Mouse (Mus musculus) forebrain, embryonic 12.5 days (tissue): ENCODE results near the gene Usp2. TPM values are rescaled to one million over a fixed set of nuclear protein-coding genes. Genes with fewer than 3 reads are reported as not detected.

Source experiments
- ATAC-seq: fragments of 200-750 bp; cut with Nextera tagmentation; 2 replicates; pipeline ENCODE4 v1.8.0; 2017; ENCODE audit warnings: moderate TSS enrichment; ENCODE audit not compliant: low FRiP score
- H3K27ac ChIP-seq: fragments of 300-500 bp; sonication (generic); 2 replicates; pipeline ENCODE4 v1.5.1; 2016; ENCODE audit warnings: mild to moderate bottlenecking
- H3K27me3 ChIP-seq: fragments of 300-500 bp; sonication (generic); 2 replicates; pipeline ENCODE4 v1.6.1; 2016; ENCODE audit warnings: mild to moderate bottlenecking
- H3K36me3 ChIP-seq: fragments of 300-500 bp; sonication (generic); replicated peaks from 2 replicates; pipeline ENCODE4 v1.6.1; 2016; ENCODE audit warnings: mild to moderate bottlenecking
- H3K4me1 ChIP-seq: fragments of 300-500 bp; sonication (generic); 2 replicates; pipeline ENCODE4 v1.6.1; 2016
- H3K4me2 ChIP-seq: fragments of 300-500 bp; sonication (generic); 2 replicates; pipeline ENCODE4 v1.6.1; 2016; ENCODE audit warnings: mild to moderate bottlenecking, moderate library complexity
- H3K4me3 ChIP-seq: fragments of 300-500 bp; sonication (generic); replicated peaks from 2 replicates; pipeline ENCODE4 v1.5.1; 2016; ENCODE audit warnings: mild to moderate bottlenecking
- H3K9ac ChIP-seq: fragments of 300-500 bp; sonication (generic); 2 replicates; pipeline ENCODE4 v1.6.1; 2016; ENCODE audit warnings: mild to moderate bottlenecking
- H3K9me3 ChIP-seq: fragments of 300-500 bp; sonication (generic); 2 replicates; pipeline ENCODE4 v1.6.1; 2016
- WGBS: fragments of 180-500 bp; shearing (Covaris S2); methylation state at CpG from one replicate; pipeline ENCODE4 v1.1.7; 2016; 5-methylcytosine and 5-hydroxymethylcytosine counted together
- polyA plus RNA-seq: library from polyadenylated mRNA; unstranded; fragments of >200 nt; fragmentation: Nextera tagmentation; extraction: Ambion mirVana; gene quantifications from 2 replicates; pipeline ENCODE4 v1.2.1, GENCODE M21; 2016

Usp2 gene
- polyA plus RNA-seq, 1 experiment from 2014 or later = 10.2 TPM

DNA sequence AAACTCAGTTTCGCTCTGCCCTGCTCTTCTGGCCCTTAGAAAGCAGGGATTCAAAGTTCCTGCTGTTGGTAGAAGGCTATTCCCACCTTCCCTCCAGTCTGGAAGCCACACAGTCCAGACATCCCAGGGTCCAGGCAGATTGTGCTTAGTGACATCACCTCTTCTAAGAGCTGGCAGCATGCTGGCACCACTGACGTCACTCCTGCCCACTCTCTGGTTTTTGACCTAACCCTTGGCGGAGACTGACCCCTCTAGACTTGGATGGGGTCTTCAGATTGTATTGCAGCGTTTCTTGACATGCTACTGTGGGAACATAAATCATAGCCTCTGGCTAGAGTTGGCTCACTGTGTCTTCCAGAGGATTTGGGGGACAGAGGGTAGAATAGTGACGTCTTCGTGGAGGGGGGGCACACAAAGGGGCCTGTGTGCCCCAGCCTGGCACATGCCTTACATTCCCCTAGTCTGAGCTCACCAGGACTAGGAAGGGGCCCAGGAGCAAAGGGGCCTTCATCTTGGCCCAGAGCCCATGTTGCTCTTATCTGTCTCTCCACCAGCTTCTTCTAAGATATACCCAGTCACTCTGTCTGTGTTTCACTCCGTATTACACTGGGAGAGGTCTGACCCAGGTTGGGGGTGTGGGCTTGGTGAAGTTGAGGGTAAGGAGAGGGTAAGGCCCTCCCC, 69.0 kb downstream of the Usp2 start:
- Histone ChIP-seq H3K4me1 (peaks cover 40% of the 10 kb centered on the region), H3K4me3 (peak overlapping the region; percentile 51), H3K27me3 (peaks cover 61% of the 10 kb centered on the region), H3K27ac (no peak overlapping the region), H3K9me3 (no peaks in the 10 kb centered on the region), H3K4me2 (peak overlapping the region; percentile 90), H3K36me3 (peaks cover 18% of the 10 kb centered on the region), H3K9ac (peak overlapping the region; percentile 60; the same call in 1 of the 2 replicates)
- ATAC-seq = no peak
- 65% methylated on average over 7 of the region's 7 CpGs for WGBS

DNA sequence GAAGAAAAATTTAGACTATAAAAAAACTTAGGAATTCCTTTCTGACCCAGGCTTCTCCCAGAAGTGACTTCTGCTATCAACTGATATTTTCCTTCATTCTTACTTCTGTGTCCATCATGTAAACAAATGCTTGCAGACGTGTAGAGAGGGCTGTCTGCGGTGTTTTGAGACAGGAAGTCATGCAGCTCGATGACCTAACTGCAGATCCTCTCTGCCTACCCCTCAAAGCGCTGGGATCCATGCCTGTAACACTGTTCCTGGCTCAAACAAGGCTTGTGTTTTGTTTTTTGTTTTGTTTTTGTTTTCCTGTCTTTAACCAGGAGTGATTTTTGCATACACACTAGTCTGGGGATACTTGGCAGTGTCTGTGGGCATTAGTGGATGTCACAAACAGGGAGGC, 71.0 kb downstream of the Usp2 start:
- WGBS = 79% methylated on average over 4 of the region's 4 CpGs
- no peak overlapping the region for H3K4me3 ChIP-seq
- peaks cover 31% of the 10 kb centered on the region for H3K36me3 ChIP-seq
- H3K4me2 ChIP-seq = no peak overlapping the region
- H3K9ac ChIP-seq = no peak overlapping the region
- H3K9me3 ChIP-seq = no peaks in the 10 kb centered on the region
- peaks cover 42% of the 10 kb centered on the region for H3K27me3 ChIP-seq
- H3K27ac ChIP-seq = no peak overlapping the region
- peaks cover 32% of the 10 kb centered on the region for H3K4me1 ChIP-seq
- no peak for ATAC-seq

DNA sequence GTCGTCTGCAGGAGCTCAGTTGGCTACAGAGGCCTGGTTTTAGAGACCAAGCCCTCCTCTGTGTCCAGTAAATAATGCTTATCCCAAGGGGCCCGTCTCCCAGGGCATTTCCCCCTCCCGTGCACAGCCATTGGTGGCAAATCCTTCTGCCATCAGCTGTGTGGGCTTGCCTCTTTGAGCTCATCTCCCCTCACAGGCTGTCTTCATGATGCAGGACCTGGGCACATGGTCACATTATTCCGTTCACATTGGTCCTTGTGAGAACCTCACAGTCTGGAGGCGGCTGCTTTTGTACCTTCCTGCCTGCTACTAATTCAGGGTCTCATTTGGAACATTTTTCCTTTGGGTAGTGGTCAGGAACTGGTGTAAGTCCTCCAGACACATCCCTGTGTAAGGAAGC, 75.1 kb downstream of the Usp2 start:
- no peaks in the 10 kb centered on the region for H3K9me3 ChIP-seq
- peaks cover 47% of the 10 kb centered on the region for H3K36me3 ChIP-seq
- H3K4me1 ChIP-seq = no peaks in the 10 kb centered on the region
- H3K4me2 ChIP-seq = no peak overlapping the region
- 66% methylated on average over 5 of the region's 5 CpGs for WGBS
- ATAC-seq = no peak
- peaks cover 1% of the 10 kb centered on the region; the same call in 1 of the 2 replicates for H3K27me3 ChIP-seq
- H3K9ac ChIP-seq = no peak overlapping the region
- H3K4me3 ChIP-seq = no peak overlapping the region
- no peak overlapping the region for H3K27ac ChIP-seq

DNA sequence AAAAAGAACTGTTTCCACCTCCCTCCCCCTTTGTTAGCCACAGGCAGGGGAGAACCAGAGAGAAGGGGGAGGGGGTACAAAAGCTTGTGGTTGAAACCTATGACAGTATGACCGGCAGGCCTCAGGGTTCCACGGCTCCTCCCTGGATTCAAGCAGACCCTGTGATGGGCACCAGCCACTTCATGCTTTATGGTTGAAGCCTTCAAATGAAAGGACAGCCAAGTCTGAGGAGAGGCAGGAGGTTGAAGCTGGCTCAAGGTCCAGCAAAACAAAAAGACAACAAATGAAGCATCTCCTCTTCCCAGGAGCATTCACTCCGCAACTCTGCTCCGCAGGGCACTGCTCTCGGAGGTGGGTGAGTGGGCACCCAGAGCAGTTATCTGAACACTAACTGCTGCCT, 76.6 kb downstream of the Usp2 start:
- Histone ChIP-seq H3K9me3 (no peaks in the 10 kb centered on the region), H3K27ac (no peak overlapping the region), H3K4me1 (no peaks in the 10 kb centered on the region), H3K9ac (no peak overlapping the region), H3K4me3 (no peak overlapping the region), H3K4me2 (no peak overlapping the region), H3K27me3 (no peaks in the 10 kb centered on the region), H3K36me3 (peaks cover 44% of the 10 kb centered on the region)
- ATAC-seq = no peak
- WGBS = 67% methylated on average over 5 of the region's 5 CpGs

DNA sequence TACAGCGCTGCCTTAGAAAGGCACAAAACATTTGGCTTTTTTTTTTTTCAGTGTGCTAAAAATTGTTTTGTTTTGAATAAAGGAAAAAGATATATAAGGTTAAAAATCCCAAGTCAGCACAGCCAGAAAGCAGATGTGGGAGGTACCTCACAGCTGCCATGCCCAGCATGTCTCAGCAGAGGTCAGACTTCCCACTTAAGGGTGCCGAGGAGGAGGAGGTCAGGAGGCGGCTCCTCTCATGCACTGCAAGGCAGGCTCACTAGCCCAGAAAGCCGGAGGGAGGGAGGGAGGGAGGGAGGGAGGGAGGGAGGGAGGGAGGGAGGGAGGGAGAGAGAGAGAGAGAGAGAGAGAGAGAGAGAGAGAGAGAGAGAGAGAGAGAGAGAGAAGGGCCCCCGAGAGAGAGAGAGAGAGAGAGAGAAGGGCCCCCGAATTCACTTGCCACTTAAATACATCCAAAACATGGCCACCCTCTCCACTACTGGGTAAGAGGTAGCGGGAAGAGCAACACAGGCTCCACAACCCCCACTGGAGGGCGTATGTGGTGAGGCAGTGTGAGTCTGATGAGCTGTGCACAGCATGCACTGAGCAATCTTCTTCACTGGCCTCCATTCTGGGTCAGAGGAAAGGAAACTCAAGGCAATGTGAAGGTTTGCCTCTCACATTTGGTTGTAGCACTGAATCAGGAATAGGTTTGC, 77.3 kb downstream of the Usp2 start:
- 22% methylated on average over 6 of the region's 8 CpGs for WGBS
- H3K27me3 ChIP-seq = no peaks in the 10 kb centered on the region
- ATAC-seq = no peak
- H3K4me1 ChIP-seq = no peaks in the 10 kb centered on the region
- H3K4me2 ChIP-seq = no peak overlapping the region
- no peak overlapping the region for H3K27ac ChIP-seq
- H3K36me3 ChIP-seq = peaks cover 51% of the 10 kb centered on the region
- no peaks in the 10 kb centered on the region for H3K9me3 ChIP-seq
- no peak overlapping the region for H3K4me3 ChIP-seq
- H3K9ac ChIP-seq = no peak overlapping the region

DNA sequence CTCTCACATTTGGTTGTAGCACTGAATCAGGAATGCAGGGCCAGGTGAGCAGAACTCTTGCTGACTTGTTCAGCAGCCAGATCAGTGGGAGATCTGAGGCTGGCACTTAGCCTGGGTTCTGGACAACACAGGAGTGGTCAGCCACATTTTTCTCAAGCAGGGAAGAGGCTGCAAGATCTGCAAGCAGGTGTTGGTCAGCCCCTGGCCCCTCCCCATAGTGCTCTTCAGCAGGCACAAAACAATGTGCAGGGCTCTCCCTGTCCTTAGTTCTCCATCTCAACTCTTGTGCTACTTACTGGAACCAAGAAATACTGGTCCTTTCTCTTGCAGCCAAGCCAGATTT, 77.9 kb downstream of the Usp2 start:
- Histone ChIP-seq H3K9ac (no peak overlapping the region), H3K9me3 (no peaks in the 10 kb centered on the region), H3K27me3 (no peaks in the 10 kb centered on the region), H3K4me2 (no peak overlapping the region), H3K4me1 (no peaks in the 10 kb centered on the region), H3K4me3 (no peak overlapping the region), H3K36me3 (peaks cover 56% of the 10 kb centered on the region), H3K27ac (no peak overlapping the region)
- ATAC-seq = no peak

Other genes with a start within 250 kb of the Usp2 start
- gene Thy1, start 23.6 kb upstream of the Usp2 start, polyA plus RNA-seq = not detected in 2 replicates
- 0.27 and 0.33 TPM in 2 replicates for gene Mfrp, start 34.7 kb downstream of the Usp2 start, polyA plus RNA-seq
- 0.58 and 0.73 TPM in 2 replicates for gene C1qtnf5, start 40.2 kb downstream of the Usp2 start, polyA plus RNA-seq
- gene Gm49380, start 46.5 kb downstream of the Usp2 start, polyA plus RNA-seq = 0.14 and 0.36 TPM in 2 replicates
- gene Rnf26, start 46.5 kb downstream of the Usp2 start, polyA plus RNA-seq = 69.6 and 69.9 TPM in 2 replicates
- 13.4 and 14.2 TPM in 2 replicates for gene Mcam, start 67.4 kb downstream of the Usp2 start, polyA plus RNA-seq
- 28.7 and 34.3 TPM in 2 replicates for gene Cbl, start 167.0 kb downstream of the Usp2 start, polyA plus RNA-seq
- gene Ccdc153, start 173.7 kb downstream of the Usp2 start, polyA plus RNA-seq = not detected in 2 replicates
- 0.23 and 0.31 TPM in 2 replicates for gene Pdzd3, start 184.4 kb downstream of the Usp2 start, polyA plus RNA-seq
- 4.6 and 5.2 TPM in 2 replicates for gene Nlrx1, start 201.6 kb downstream of the Usp2 start, polyA plus RNA-seq
- gene Abcg4, start 221.6 kb downstream of the Usp2 start, polyA plus RNA-seq = 10.1 and 12.4 TPM in 2 replicates
- gene Hinfp, start 238.7 kb downstream of the Usp2 start, polyA plus RNA-seq = 34.6 and 35.5 TPM in 2 replicates